ENCODE assay signal across 24 mouse cellular contexts in the genomic region with DNA sequence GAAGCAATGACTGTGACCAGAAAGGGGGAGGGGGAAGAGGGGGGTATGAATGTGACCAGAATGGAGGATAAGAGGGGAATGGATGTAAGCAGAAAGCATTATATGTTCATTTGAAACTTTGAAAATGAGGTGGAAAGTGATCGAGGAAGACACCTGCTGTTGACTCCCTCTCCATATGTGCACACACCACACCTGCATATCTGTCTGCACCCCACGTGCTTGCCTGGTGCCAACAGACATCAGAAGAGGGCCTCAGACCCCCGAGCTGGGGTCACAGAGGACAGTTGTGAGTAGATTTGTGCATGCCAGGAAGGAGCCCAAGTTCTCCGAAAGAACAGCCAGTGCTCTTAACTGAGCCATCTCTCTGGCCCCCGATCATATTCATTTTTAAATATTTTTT. TPM values are rescaled to one million over a fixed set of nuclear protein-coding genes. Genes with fewer than 3 reads are reported as not detected.
"Had no signal": no experiment of that assay in that cellular context is flagged by ENCODE, and none has a peak within 500 bp of the region (broad histone marks: within the 10 kb centered on the region; RNA-seq: fewer than 3 reads in every experiment).

No protein-coding gene starts in this region.

- H3K36me3 ChIP-seq: liver, embryonic 12.5 days; midbrain, embryonic 13.5 days; midbrain, embryonic 15.5 days; neural tube, embryonic 12.5 days; stomach, embryonic 15.5 days had no signal

- H3K4me2 ChIP-seq: liver, embryonic 12.5 days; lung, embryonic 14.5 days; midbrain, embryonic 11.5 days; midbrain, embryonic 13.5 days; midbrain, embryonic 15.5 days; neural tube, embryonic 12.5 days; stomach, embryonic 15.5 days had no signal

- DNase-seq: lung, adult 18-20 months; lung, embryonic 14.5 days; lung, postnatal 10 days; lung, postnatal 4 days; right cerebral cortex, postnatal 14 days; thymus, postnatal 36 days had no signal

- H3K4me3 ChIP-seq: liver, embryonic 12.5 days; midbrain, embryonic 13.5 days; midbrain, embryonic 15.5 days; neural tube, embryonic 12.5 days; stomach, embryonic 15.5 days had no signal

- H3K27me3 ChIP-seq: liver, embryonic 12.5 days; midbrain, embryonic 13.5 days; midbrain, embryonic 15.5 days; neural tube, embryonic 12.5 days; stomach, embryonic 15.5 days had no signal

- H3K9me3 ChIP-seq: liver, embryonic 12.5 days; midbrain, embryonic 13.5 days; midbrain, embryonic 15.5 days; neural tube, embryonic 12.5 days; stomach, embryonic 15.5 days had no signal

- H3K4me1 ChIP-seq: midbrain, embryonic 13.5 days; midbrain, embryonic 15.5 days; neural tube, embryonic 12.5 days; stomach, embryonic 15.5 days had no signal

- H3K9ac ChIP-seq: liver, embryonic 12.5 days; liver, embryonic 14.5 days; lung, embryonic 14.5 days; midbrain, embryonic 13.5 days; midbrain, embryonic 15.5 days; neural tube, embryonic 12.5 days; stomach, embryonic 15.5 days had no signal

- H3K27ac ChIP-seq: liver, embryonic 14.5 days; midbrain, embryonic 13.5 days; midbrain, embryonic 15.5 days; neural tube, embryonic 12.5 days; stomach, embryonic 15.5 days; stomach, postnatal 0 days had no signal

RNA-seq across cellular contexts. Expression of a gene that starts 6.0 kb away (rescaled TPM):
- total RNA-seq: midbrain, postnatal 0 days; monocyte, adult 5-6 weeks had no signal
- polyA plus RNA-seq: midbrain, embryonic 15.5 days; midbrain, postnatal 0 days; neural tube, embryonic 14.5 days; urinary bladder, adult 2 months had no signal

RNA-seq across cellular contexts. Expression of a gene that starts 8.5 kb away (rescaled TPM):
- total RNA-seq: megakaryocyte, adult 5-6 weeks; megakaryocyte-erythroid progenitor cell, adult 5-6 weeks; midbrain, postnatal 0 days; monocyte, adult 5-6 weeks had no signal
- polyA plus RNA-seq: lung, embryonic 14.5 days; midbrain, embryonic 11.5 days; midbrain, embryonic 13.5 days; midbrain, embryonic 15.5 days; neural tube, embryonic 12.5 days; neural tube, embryonic 14.5 days had no signal

RNA-seq across cellular contexts. Expression of a gene that starts 34.3 kb away (rescaled TPM):
- total RNA-seq: megakaryocyte, adult 5-6 weeks; monocyte, adult 5-6 weeks; neutrophil, adult 5-6 weeks had no signal
- polyA plus RNA-seq: liver, embryonic 12.5 days; lung, embryonic 14.5 days; lung, embryonic 16.5 days; midbrain, embryonic 11.5 days; midbrain, postnatal 0 days; neural tube, embryonic 12.5 days; neural tube, embryonic 14.5 days; spleen, adult 2 months; stomach, embryonic 15.5 days; stomach, postnatal 0 days; testis, adult 2 months; urinary bladder, adult 2 months had no signal
